Mouse (Mus musculus): Measurements from ENCODE around the gene Gm10428.
"Not testable (repeated sequence)": the region's sequence is repeated elsewhere in the genome, so short reads cannot be mapped to it uniquely, and the experiment has no call there.

Gene Gm10428

DNA sequence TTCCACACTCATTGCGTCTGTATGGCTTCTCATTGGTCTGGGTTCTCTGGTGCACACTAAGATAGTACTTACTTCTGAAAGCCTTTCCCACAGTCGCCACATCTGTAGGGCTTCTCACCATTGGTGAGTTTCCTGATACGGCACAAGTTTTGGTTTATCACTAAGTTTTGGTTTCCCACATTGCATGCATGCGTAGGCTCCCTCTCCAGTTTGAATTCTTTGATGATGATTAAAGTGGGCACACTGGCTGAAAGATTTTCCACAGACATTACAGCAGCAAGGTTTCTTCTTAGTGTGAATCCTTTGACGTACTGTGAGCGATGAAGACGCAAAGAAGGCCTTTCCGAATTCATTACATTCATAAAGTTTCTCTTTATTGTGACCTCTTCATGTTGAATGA lies at the start of gene Gm10428:
Gene Gm10428, plus strand, starts transcription at position 321 of the 400 bp plus-strand sequence.
- DNase-seq = no peak

GRCm38 (mm10) chr11:62706141-62706540 lies 46.8 kb upstream of the Gm10428 start:
- DNase-seq = no peak

- DNase-seq = no peak
These were observed 44.6 kb upstream of the Gm10428 start for GRCm38 (mm10) chr11:62708252-62708651.

- no peak for DNase-seq
These were observed 42.2 kb upstream of the Gm10428 start for GRCm38 (mm10) chr11:62710657-62711056.

DNA sequence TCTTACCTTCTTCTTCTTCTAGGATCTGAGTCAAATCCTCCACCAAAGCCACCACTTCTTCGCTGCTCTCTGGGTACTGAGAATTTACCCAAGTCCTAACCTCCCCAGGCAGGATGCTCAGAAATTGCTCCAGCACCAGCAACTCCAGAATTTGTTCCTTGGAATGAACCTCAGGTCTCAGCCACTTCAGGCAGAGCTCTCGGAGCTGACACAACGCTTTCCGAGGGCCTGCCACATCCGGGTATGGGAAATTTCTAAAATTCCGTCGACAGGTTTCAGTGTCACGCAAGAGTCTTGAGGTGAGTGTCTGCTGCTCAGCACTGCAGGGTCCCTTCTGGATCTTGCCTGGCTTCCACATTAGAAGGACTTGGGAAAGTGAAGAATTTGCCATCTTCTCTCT lies 24.6 kb upstream of the Gm10428 start:
- no peak for DNase-seq

DNA sequence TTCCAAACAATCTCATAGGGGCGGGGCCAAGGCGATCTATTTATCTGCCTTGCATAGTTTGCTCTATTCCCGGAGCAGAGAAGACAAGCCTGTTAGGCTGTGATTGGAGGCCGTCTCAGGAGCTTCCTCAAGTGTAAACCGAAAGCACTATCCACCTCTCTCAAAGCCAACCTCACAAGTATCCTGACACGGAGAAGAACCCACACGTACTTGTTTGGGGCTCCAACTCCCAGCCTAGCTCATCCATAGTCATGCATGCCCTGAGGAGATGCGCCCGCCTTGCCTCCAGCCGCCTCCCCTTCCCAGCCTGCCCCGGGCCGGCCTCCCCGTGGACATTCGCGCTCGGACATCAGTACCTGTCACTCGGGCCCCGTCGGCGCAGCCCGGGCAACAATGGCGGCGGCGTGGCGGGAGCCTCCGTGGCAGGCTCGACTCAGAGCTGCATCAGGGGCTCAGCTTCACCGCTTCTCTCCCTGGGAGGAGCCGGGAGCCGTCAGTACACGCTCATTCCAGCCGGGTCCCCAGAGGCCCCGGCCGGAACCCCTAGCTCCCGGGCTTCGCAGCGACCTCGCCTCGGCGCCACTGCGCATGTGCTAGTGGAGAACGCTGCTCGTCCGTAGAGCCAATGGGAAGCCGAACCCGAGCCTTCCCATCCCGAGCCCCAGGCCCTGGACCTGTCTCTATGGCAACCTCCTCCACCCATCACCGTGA lies 21.4 kb upstream of the Gm10428 start, which contains the start of gene Zfp287:
Gene Zfp287, minus strand, starts transcription at position 595 of the 711 bp plus-strand sequence.
- peak; percentile 87 for DNase-seq

DNA sequence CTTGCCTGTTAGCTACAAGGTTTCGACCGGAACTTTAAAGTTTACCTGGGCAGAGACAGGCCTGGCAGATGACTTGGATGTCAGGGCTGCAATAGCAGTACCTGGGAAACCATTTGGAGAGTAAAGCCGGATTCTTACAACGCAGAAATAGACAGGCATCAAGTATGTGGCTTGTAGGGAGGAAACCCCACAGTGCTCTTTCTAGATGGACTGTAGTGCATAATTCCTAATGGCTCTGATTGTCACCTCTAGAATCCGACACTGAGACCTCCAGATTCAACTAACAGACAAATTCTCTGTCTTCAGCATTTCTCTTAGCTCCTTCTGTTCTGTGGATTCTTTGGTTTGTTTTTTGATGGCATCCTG lies 20.9 kb upstream of the Gm10428 start:
- no peak for DNase-seq

DNA sequence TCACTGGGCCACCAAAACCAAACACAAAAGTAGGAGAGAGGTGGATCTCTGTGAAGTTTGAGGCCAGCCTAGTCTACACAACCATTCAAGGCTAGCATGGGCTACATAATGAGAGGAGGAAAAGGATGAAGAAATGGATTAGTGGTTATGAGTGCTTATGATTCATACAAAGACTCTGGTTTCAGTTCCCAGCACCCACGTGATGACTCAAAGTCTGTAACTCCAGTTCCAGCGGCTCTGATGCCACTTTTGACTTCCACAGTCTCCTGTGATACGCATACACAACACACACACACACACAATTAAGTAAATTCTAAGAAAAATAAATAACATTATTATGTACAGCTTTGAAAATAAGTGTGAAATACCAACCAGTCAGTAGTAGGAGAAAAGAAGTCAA lies 20.2 kb upstream of the Gm10428 start:
- DNase-seq = no peak

- DNase-seq = no peak
These were observed 11.7 kb upstream of the Gm10428 start for GRCm38 (mm10) chr11:62741186-62741585.

- no peak for DNase-seq
These were observed 10.5 kb upstream of the Gm10428 start for GRCm38 (mm10) chr11:62742261-62742957.

DNA sequence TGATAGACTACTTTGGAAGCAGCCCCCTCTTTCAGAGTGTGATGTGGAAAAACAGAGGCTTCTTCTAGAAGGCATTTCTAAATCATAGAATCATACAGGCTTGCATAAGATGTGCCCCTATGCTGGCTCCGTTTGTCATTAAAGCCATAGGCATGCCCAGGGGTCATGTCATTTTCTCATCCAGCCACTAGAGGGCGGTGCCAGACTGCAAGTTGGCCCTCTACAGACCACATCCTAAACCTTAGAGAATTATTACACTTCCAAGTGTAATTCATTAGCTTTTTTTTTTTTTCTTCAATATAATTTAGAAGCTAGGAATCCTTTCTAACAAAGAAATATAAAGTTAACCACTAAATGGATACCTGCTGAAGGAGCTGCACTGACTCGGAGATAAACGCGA lies 8.8 kb upstream of the Gm10428 start:
- DNase-seq = peak; percentile 84

GRCm38 (mm10) chr11:62746001-62746533 lies 6.8 kb upstream of the Gm10428 start:
- peak; percentile 82 for DNase-seq

DNA sequence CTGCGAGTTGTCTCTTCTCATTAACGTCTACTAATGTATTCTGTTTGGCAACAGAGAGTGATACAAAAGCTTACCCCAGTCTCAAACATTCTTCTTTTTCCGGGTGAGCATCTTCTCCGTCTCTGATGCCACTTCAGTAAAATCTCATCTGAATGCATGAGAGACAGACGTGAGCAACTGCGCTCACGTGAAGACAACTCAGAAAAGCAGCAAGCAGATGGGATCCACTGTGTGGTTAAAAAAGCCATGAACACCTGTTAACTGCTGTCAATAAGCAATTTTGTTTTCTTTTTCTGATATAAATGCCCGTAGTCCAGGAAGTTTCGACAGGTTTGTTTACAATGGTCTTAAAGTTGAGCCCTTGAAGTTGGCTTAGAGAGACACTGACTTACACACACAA lies 5.7 kb upstream of the Gm10428 start:
- DNase-seq = no peak

- no peak for DNase-seq
These were observed 4.8 kb upstream of the Gm10428 start for GRCm38 (mm10) chr11:62748062-62748461.

DNA sequence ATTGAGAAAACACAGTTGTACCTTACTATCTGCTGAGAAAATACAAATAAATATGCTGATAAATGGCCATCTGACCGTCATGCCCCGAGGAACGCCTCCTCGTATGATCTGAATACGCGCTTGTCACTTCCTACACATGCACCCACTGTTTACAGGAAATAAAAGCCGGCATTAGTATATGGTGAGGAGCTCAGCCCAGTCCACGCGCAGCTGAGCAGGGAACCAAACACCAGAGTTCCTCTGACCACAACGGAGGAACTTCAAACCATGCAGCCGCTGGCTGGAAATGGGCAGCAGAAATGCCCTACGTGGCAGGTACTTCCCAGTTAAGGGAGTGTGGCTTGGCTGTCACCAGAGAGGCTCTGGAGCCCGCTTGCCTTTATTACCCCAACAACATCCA lies 3.5 kb upstream of the Gm10428 start:
- DNase-seq = not testable (repeated sequence)

GRCm38 (mm10) chr11:62752191-62752590 lies 709 bp upstream of the Gm10428 start:
- no peak for DNase-seq

- peak; percentile 99 for DNase-seq
These were observed 3.7 kb downstream of the Gm10428 start for GRCm38 (mm10) chr11:62756456-62757142.

- no peak for DNase-seq
These were observed 4.2 kb downstream of the Gm10428 start for GRCm38 (mm10) chr11:62757143-62757507.

- DNase-seq = no peak
These were observed 5.0 kb downstream of the Gm10428 start for GRCm38 (mm10) chr11:62757906-62758305.

DNA sequence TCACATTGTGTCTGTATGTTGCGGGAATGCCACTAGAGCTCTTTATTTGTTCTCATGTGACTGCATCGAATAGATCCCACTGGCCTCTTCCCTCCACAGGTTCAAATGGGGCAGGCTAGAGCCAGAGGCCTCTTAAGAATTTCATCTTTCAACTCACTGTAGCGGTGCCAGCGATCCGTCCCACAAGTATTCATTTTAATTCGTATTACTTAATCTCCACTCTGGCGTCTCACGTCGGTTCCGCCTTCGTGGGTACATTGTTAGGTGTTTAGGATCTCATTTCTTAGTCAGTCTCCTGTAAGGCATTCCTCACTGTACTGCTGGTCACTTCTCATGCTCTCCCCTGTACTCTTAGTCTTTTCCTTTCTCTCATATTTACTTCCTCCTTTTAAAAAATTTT lies 5.6 kb downstream of the Gm10428 start:
- no peak for DNase-seq

- DNase-seq = no peak
These were observed 8.0 kb downstream of the Gm10428 start for GRCm38 (mm10) chr11:62760755-62761457.

GRCm38 (mm10) chr11:62776510-62776909 lies 23.6 kb downstream of the Gm10428 start:
- no peak for DNase-seq

All from lung, postnatal 36 days (tissue).